Mouse (Mus musculus) intestine, postnatal 0 days (tissue): Measurements from ENCODE around the gene B4galnt1. TPM values are rescaled to one million over a fixed set of nuclear protein-coding genes. Genes with fewer than 3 reads are reported as not detected.

Source experiments
- ATAC-seq: fragments of 200-750 bp; cut with Nextera tagmentation; 2 replicates; pipeline ENCODE4 v1.8.0; 2017; ENCODE audit warnings: mild to moderate bottlenecking, moderate TSS enrichment, moderate library complexity
- H3K27ac ChIP-seq: fragments of 300-500 bp; sonication (generic); 2 replicates; pipeline ENCODE4 v1.5.1; 2014; ENCODE audit warnings: mild to moderate bottlenecking, low read depth, low read length, moderate library complexity
- H3K27me3 ChIP-seq: fragments of 300-500 bp; sonication (generic); replicated peaks from 2 replicates; pipeline ENCODE4 v1.6.1; 2014; ENCODE audit warnings: low read length, mixed read lengths; ENCODE audit not compliant: control insufficient read depth, insufficient read depth
- H3K36me3 ChIP-seq: fragments of 300-500 bp; sonication (generic); 2 replicates; pipeline ENCODE4 v1.6.1; 2014; ENCODE audit warnings: mild to moderate bottlenecking, moderate library complexity; ENCODE audit not compliant: control insufficient read depth, insufficient read depth
- H3K4me1 ChIP-seq: fragments of 300-500 bp; sonication (generic); replicated peaks from 2 replicates; pipeline ENCODE4 v1.6.1; 2014; ENCODE audit warnings: antibody characterized with exemption, low read length, mixed read lengths; ENCODE audit not compliant: control insufficient read depth, insufficient read depth
- H3K4me2 ChIP-seq: fragments of 300-500 bp; sonication (generic); replicated peaks from 2 replicates; pipeline ENCODE4 v1.6.1; 2014; ENCODE audit warnings: low read depth, mild to moderate bottlenecking, moderate library complexity
- H3K4me3 ChIP-seq: fragments of 300-500 bp; sonication (generic); 2 replicates; pipeline ENCODE4 v1.5.1; 2014; ENCODE audit warnings: low read depth, low read length
- H3K9ac ChIP-seq: fragments of 300-500 bp; sonication (generic); 2 replicates; pipeline ENCODE4 v1.6.1; 2014; ENCODE audit warnings: mild to moderate bottlenecking, low read depth, low read length
- H3K9me3 ChIP-seq: fragments of 300-500 bp; sonication (generic); 2 replicates; pipeline ENCODE4 v1.6.1; 2016; ENCODE audit warnings: mixed run types; ENCODE audit not compliant: control insufficient read depth
- CTCF ChIP-seq: sonication (generic); IDR thresholded peaks from 2 replicates; pipeline ENCODE4 v1.5.1; 2016; ENCODE audit warnings: low read depth, mild to moderate bottlenecking, control low read depth, antibody characterized with exemption, moderate library complexity
- WGBS: fragments of 180-500 bp; shearing (Covaris S2); extraction: QIAGEN DNeasy Blood & Tissue Kit; methylation state at CpG from one replicate; pipeline ENCODE4 v1.1.7; 2014; 5-methylcytosine and 5-hydroxymethylcytosine counted together
- polyA plus RNA-seq: library from polyadenylated mRNA; unstranded; fragments of >200 nt; fragmentation: Nextera tagmentation; extraction: Ambion mirVana; gene quantifications from 2 replicates; pipeline ENCODE4 v1.2.1, GENCODE M21; 2015

The B4galnt1 gene
- polyA plus RNA-seq, 1 experiment from 2014 or later = 34.1 TPM

DNA sequence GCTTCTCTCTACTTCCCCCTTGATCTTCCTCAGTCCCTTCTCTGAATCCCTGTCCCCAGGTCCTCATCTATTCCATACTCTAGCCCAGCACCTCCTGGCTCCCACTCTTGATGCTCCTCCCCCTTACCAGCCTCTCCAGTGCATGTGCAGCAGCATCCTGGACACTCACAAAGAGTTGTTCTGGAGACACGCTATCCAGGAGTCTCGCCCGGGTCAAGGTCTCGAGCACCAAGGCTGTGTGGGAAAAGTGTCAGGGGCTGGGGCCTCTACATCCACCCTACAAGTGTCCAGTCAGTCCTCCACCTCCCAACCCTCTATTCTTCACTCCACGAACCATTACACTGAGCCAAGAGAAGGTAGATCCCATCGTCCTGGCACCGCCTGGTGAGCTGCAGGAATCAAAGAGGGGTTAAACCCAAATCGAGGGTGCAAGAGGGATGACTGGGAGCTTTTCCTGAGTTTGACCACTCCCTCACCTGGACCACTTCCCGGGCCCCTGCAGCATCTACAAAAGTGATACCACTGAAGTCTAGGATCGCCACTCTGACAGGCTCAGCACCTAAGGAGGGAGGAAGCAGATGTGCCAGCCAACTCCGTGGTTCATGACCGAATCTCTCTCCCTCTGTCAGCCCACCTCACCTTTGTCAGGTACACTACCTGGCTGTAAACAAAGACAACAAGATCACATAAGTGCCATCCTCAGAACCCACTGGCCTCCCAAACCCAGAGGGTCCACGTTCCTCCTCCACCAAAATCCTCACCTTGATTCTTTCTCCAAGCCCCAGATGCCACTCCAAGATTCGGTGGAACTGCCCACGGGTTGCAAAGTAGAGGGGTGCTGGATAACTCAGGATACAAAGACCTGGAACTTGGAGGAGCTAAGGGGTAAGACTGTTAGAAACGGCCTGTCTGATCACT lies 8.4 kb downstream of the B4galnt1 start:
- peaks cover 14% of the 10 kb centered on the region; the same call in 1 of the 2 replicates for H3K36me3 ChIP-seq
- no peak for TF ChIP-seq CTCF
- 80% methylated on average over 16 of the region's 16 CpGs for WGBS
- no peaks in the 10 kb centered on the region for H3K9me3 ChIP-seq
- no peak overlapping the region for H3K27ac ChIP-seq
- H3K4me2 ChIP-seq = no peak overlapping the region
- no peak for ATAC-seq
- peaks cover 9% of the 10 kb centered on the region; the same call in 1 of the 2 replicates for H3K4me1 ChIP-seq
- no peak overlapping the region for H3K9ac ChIP-seq
- H3K4me3 ChIP-seq = no peak overlapping the region
- H3K27me3 ChIP-seq = peaks cover 33% of the 10 kb centered on the region

DNA sequence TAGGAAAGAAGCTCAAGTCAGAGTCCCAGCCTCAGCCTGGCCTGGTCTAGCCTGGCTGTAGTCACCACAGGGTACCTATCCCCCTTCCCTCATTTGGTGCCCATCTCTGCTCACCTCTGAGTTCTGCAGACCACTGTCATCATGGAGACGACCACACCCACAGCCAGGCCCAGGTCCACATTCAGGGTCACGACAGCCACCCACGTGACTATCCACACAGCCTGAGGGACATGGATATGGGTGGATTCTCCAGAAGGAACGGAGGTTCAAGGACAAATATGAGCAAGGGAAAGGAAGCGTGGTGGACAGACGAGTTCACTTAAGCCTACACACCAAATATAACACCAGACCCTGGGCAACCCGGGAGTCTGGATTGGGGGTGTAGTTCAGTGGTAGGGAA lies 9.1 kb downstream of the B4galnt1 start:
- Histone ChIP-seq H3K27me3 (peaks cover 41% of the 10 kb centered on the region), H3K4me3 (no peak overlapping the region), H3K9ac (no peak overlapping the region), H3K9me3 (no peaks in the 10 kb centered on the region), H3K27ac (no peak overlapping the region), H3K4me1 (peaks cover 9% of the 10 kb centered on the region; the same call in 1 of the 2 replicates), H3K4me2 (no peak overlapping the region), H3K36me3 (peaks cover 14% of the 10 kb centered on the region; the same call in 1 of the 2 replicates)
- 77% methylated on average over 7 of the region's 7 CpGs for WGBS
- ATAC-seq = no peak
- no peak for TF ChIP-seq CTCF

DNA sequence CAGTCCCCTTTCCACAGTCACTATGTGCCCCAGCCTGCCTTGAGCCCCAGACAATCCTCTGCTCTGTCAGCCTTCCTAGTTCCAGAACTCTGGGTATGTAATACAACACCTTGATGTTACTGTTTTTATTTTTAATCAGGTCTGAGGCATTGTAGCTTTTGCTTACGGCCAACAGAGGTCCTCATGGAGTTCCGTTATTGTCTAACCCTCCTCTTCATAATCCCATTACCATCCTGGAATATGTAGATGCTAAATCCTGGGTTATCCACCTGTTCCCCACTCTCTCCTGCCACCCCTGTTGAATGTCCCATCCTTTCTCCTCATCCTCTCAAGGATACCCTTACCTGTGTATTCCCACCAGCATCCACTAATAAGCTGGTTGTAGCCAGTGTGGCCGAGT lies 11.2 kb downstream of the B4galnt1 start:
- ATAC-seq = no peak
- Histone ChIP-seq H3K9ac (no peak overlapping the region), H3K9me3 (no peaks in the 10 kb centered on the region), H3K36me3 (peaks cover 11% of the 10 kb centered on the region; the same call in 1 of the 2 replicates), H3K4me1 (peaks cover 6% of the 10 kb centered on the region; the same call in 1 of the 2 replicates), H3K27me3 (peaks cover 55% of the 10 kb centered on the region), H3K4me2 (no peak overlapping the region), H3K4me3 (no peak overlapping the region), H3K27ac (no peak overlapping the region)
- 40% methylated on average over 3 of the region's 3 CpGs for WGBS
- no peak; the same call in 1 of the 2 replicates for TF ChIP-seq CTCF

DNA sequence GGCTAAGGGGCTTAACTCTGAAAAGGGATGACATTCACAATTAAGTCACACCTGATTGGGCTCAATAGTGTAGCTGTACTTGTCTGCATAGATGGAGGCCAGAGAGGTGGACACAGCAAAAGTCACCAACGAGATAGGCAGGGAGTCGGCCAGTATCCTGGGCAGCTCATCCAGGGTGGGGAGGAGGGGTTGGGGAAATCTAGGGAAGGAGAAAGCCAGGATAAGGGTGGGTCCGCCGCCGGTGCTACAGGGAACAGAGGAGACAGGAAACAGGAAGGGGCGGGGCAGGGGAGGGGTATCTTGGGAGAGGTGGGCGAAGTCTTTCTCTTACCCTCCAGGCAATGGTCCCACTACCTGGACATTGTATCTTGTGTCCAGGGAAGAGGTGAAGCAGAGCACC lies 11.7 kb downstream of the B4galnt1 start:
- Histone ChIP-seq H3K27me3 (peaks cover 58% of the 10 kb centered on the region), H3K4me3 (no peak overlapping the region), H3K4me2 (no peak overlapping the region), H3K4me1 (peaks cover 6% of the 10 kb centered on the region; the same call in 1 of the 2 replicates), H3K36me3 (peaks cover 7% of the 10 kb centered on the region; the same call in 1 of the 2 replicates), H3K9me3 (no peaks in the 10 kb centered on the region), H3K9ac (no peak overlapping the region), H3K27ac (no peak overlapping the region)
- ATAC-seq = no peak
- TF ChIP-seq CTCF = no peak
- 5% methylated on average over 7 of the region's 7 CpGs for WGBS

DNA sequence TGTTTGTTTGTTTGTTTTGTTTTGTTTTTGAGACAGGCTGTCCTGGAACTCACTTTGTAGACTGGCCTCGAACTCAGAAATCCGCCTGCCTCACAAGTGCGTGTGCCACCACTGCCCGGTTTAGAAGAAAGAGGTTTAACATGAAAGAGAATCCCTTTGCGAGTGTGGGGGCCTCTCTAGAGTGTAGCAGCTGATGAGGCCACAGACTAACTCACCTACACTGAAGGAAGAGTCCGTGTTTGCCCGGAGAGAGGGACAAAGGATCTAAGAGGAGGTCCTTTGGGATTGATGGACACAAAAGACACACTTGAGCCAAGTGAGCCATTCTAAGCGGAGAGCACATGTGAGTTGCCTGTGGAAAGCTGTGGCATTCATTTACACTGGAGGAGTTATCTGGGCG lies 12.2 kb downstream of the B4galnt1 start:
- Histone ChIP-seq H3K36me3 (peaks cover 3% of the 10 kb centered on the region; the same call in 1 of the 2 replicates), H3K4me3 (peak overlapping the region; percentile 32; the same call in 1 of the 2 replicates), H3K9ac (no peak overlapping the region), H3K4me1 (peaks cover 6% of the 10 kb centered on the region; the same call in 1 of the 2 replicates), H3K27ac (no peak overlapping the region), H3K9me3 (no peaks in the 10 kb centered on the region), H3K27me3 (peaks cover 59% of the 10 kb centered on the region), H3K4me2 (no peak overlapping the region)
- WGBS = 29% methylated on average over 9 of the region's 9 CpGs
- TF ChIP-seq CTCF = no peak
- ATAC-seq = 0 out of 2 replicates have a peak, but pooled peaks have one; percentile 3

DNA sequence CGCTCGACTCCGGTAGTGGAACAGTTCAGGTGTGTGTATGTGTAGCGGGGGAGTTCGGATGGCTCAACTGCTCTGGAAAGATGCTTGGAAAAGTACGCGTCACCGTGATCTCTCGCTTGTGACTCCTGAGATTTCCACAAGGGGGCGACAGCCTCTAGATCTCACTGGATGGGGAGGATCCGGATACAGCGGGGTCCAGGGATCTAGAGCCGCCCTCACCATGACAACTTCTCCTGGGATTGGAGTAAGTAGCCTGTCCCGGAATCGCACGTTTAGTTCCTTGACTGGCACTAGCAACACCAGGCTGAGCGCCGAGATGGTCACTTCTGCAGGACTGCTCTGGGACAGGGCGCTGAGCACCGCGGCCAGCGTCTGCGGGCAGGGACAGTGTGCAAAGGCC lies 12.7 kb downstream of the B4galnt1 start:
- Histone ChIP-seq H3K27me3 (peaks cover 64% of the 10 kb centered on the region), H3K9me3 (no peaks in the 10 kb centered on the region), H3K4me2 (peak overlapping the region; percentile 68), H3K27ac (no peak overlapping the region), H3K4me1 (peaks cover 6% of the 10 kb centered on the region; the same call in 1 of the 2 replicates), H3K9ac (no peak overlapping the region), H3K4me3 (peak overlapping the region; percentile 32), H3K36me3 (no peaks in the 10 kb centered on the region)
- peak; percentile 93 for TF ChIP-seq CTCF
- ATAC-seq = peak; percentile 58
- 2% methylated on average over 23 of the region's 23 CpGs for WGBS
